Mouse (Mus musculus) C2C12 (cell line): ENCODE results near the gene Lfng.

Source experiments
- CTCF ChIP-seq: IDR thresholded peaks from one replicate; pipeline ENCODE4 v1.5.1; 2011; ENCODE audit not compliant: control insufficient read depth, insufficient read depth, insufficient read length
- MAX ChIP-seq: IDR thresholded peaks from one replicate; pipeline ENCODE4 v1.6.1; 2011; ENCODE audit warnings: mild to moderate bottlenecking, control low read depth
- MYOD1 ChIP-seq: IDR thresholded peaks from one replicate; pipeline ENCODE4 v1.6.1; 2011; ENCODE audit warnings: low read depth; ENCODE audit not compliant: control insufficient read depth, insufficient read length
- MYOG ChIP-seq: IDR thresholded peaks from one replicate; pipeline ENCODE4 v1.6.1; 2011; ENCODE audit not compliant: control insufficient read depth, insufficient read length; ENCODE audit errors: extremely low read depth
- USF1 ChIP-seq: IDR thresholded peaks from one replicate; pipeline ENCODE4 v1.6.1; 2011; ENCODE audit warnings: low read depth, mild to moderate bottlenecking, control low read depth, moderate library complexity

DNA sequence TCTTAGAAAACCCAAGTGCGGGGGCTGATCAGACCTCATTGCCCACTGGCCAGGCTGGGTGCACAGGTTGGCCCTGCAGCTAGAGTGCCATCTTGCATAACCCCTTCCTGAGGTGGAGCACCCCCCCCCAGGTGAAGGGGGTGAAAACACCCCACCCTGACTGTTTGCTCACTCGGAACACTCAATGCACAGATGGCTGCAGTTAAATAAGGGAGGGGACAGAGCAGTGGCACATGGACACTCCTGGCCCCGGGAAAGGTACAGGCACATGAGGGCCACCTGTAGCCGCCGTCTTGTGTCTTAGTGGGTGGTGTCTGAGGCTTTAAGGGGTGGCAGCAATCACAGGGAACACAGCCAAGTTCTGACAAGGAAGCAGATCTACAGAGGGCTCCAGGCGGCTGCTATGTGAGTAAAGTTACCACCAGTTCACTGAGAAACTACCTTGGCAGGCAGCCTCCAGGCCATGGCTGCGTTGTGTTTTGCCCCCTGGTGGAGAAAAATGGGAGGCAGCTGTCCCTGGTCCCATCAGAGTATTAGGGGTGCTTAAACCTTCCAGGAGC is 56.6 kb downstream of the Lfng start:
- TF ChIP-seq CTCF (peak; percentile 22), MAX (no peak), MYOD1 (no peak), USF1 (no peak), MYOG (no peak)
